17 mouse cellular contexts compared by ENCODE assay signal in genomic region chr7:129791450-129791820, GRCm38 (mm10).
DNase-seq lines count a peak whose midpoint lies in the region; ATAC-seq and TF ChIP-seq lines count a peak whose summit lies in the region.
"Had no signal": no experiment of that assay in that cellular context is flagged by ENCODE, and none has a peak within 500 bp of the region (broad histone marks: within the 10 kb centered on the region; RNA-seq: fewer than 3 reads in every experiment).

No protein-coding gene starts in this region.

- no peaks in the 10 kb centered on the region for H3K27me3 ChIP-seq in lung, embryonic 15.5 days
- H3K27me3 ChIP-seq in stomach, embryonic 16.5 days (ENCODE audit: control insufficient read depth, insufficient read depth, low read length), result no peaks in the 10 kb centered on the region
- H3K27me3 ChIP-seq: liver, embryonic 15.5 days had no signal

- H3K9me3 ChIP-seq in lung, embryonic 15.5 days, result no peaks in the 10 kb centered on the region
- H3K9me3 ChIP-seq in stomach, embryonic 16.5 days (replicated peaks; ENCODE audit: control insufficient read depth, low read length), result no peaks in the 10 kb centered on the region
- H3K9me3 ChIP-seq: liver, embryonic 15.5 days; midbrain, embryonic 12.5 days; neural tube, embryonic 13.5 days had no signal

- no peak overlapping the region for H3K4me3 ChIP-seq in gastrocnemius, adult 2 months
- no peak overlapping the region for H3K4me3 ChIP-seq in lung, embryonic 15.5 days
- H3K4me3 ChIP-seq in stomach, embryonic 16.5 days (replicated peaks; ENCODE audit: low read length), result no peak overlapping the region
- H3K4me3 ChIP-seq: left cerebral cortex, adult 2 months; liver, embryonic 15.5 days; midbrain, embryonic 12.5 days; neural tube, embryonic 13.5 days had no signal

- H3K9ac ChIP-seq in lung, embryonic 15.5 days, result no peak overlapping the region
- no peak overlapping the region for H3K9ac ChIP-seq in stomach, embryonic 16.5 days (ENCODE audit: low read length)
- H3K9ac ChIP-seq: hindbrain, embryonic 14.5 days; liver, embryonic 15.5 days; midbrain, embryonic 12.5 days; neural tube, embryonic 13.5 days had no signal

- H3K4me2 ChIP-seq in lung, embryonic 15.5 days, result no peak overlapping the region
- H3K4me2 ChIP-seq in stomach, embryonic 16.5 days (ENCODE audit: low read depth, low read length), result no peak overlapping the region
- H3K4me2 ChIP-seq: hindbrain, embryonic 14.5 days; liver, embryonic 15.5 days; midbrain, embryonic 12.5 days; neural tube, embryonic 13.5 days had no signal

- H3K4me1 ChIP-seq in lung, embryonic 15.5 days, result peaks cover 42% of the 10 kb centered on the region
- peaks cover 20% of the 10 kb centered on the region; the same call in 1 of the 2 replicates for H3K4me1 ChIP-seq in stomach, embryonic 16.5 days (ENCODE audit: control insufficient read depth, insufficient read depth, low read length)
- H3K4me1 ChIP-seq: liver, embryonic 15.5 days had no signal

- intact Hi-C loops in gastrocnemius, adult 2 months (cut with DNase I), result no loop called here
- intact Hi-C loops in gastrocnemius, postnatal 14 days (cut with DNase I; ENCODE audit: low total_unique reads), result no loop called here
- intact Hi-C loops in heart, postnatal 10 days (cut with DNase I), result no loop called here

- ATAC-seq in lung, embryonic 15.5 days (ENCODE audit: borderline replicate concordance, extremely low read depth, low FRiP score, low TSS enrichment), result no peak
- ATAC-seq in stomach, embryonic 16.5 days (ENCODE audit: insufficient read depth, low FRiP score), result 0 out of 2 replicates have a peak, but pooled peaks have one; percentile 12

- no peak overlapping the region for H3K27ac ChIP-seq in gastrocnemius, adult 2 months
- peak overlapping the region; percentile 63; the same call in 1 of the 2 replicates for H3K27ac ChIP-seq in lung, embryonic 15.5 days
- peak overlapping the region; percentile 82 for H3K27ac ChIP-seq in stomach, embryonic 16.5 days (ENCODE audit: low read length)
- H3K27ac ChIP-seq: hindbrain, embryonic 14.5 days; left cerebral cortex, adult 2 months; liver, embryonic 15.5 days; midbrain, embryonic 12.5 days; neural tube, embryonic 13.5 days had no signal

- H3K36me3 ChIP-seq in lung, embryonic 15.5 days, result no peaks in the 10 kb centered on the region
- no peaks in the 10 kb centered on the region for H3K36me3 ChIP-seq in stomach, embryonic 16.5 days (ENCODE audit: control insufficient read depth, insufficient read depth, low read length)
- H3K36me3 ChIP-seq: liver, embryonic 15.5 days; midbrain, embryonic 12.5 days; neural tube, embryonic 13.5 days had no signal

- DNase-seq in gastrocnemius, adult 2 months, result peak; percentile 38
- no peak for DNase-seq in gastrocnemius, postnatal 14 days
- no peak for DNase-seq in lung, postnatal 25 days (ENCODE audit: low spot score)
- peak; percentile 42 to 49 for DNase-seq in heart, postnatal 10 days
- DNase-seq in kidney, postnatal 10 days, result no peak
- DNase-seq: adrenal gland, postnatal 36 days; cerebellum, adult 9-10 months; gastrocnemius, postnatal 10 days; kidney, adult 9 months; right cerebral cortex, adult 18-20 months had no signal

- 50% methylated on average over 6 of the region's 6 CpGs for WGBS in lung, embryonic 15.5 days
- 62% methylated on average over 6 of the region's 6 CpGs for WGBS in stomach, embryonic 16.5 days

- TF ChIP-seq CTCF in gastrocnemius, adult 2 months (IDR thresholded peaks at IDR 0.05), result no peak

Comparison
In these comparisons a context has a peak if more than half of its experiments do, and no peak if none do; other contexts are left out.
1. DNase-seq: peak in gastrocnemius, adult 2 months (single experiment) and heart, postnatal 10 days (2 of 2); none in gastrocnemius, postnatal 14 days (single experiment), lung, postnatal 25 days (single experiment) and kidney, postnatal 10 days (single experiment).